Mouse (Mus musculus): ENCODE data around the gene Gm8994.

GRCm38 (mm10) chr6:136309487-136309886 is 17.9 kb upstream of the Gm8994 start:
- TF ChIP-seq POLR2A (IDR thresholded peaks at IDR 0.05; ENCODE audit: borderline replicate concordance, control insufficient read depth, low read depth, low read length) (no peak), CTCF (IDR thresholded peaks at IDR 0.05; ENCODE audit: control insufficient read depth, insufficient read depth, low read length) (no peak)

All from bone marrow, adult 2 months (tissue).